Comparison of ENCODE assay signal across 10 mouse cellular contexts in genomic region chr8:84024171-84024570, GRCm38 (mm10). TPM values are rescaled to one million over a fixed set of nuclear protein-coding genes. Genes with fewer than 3 reads are reported as not detected.
DNase-seq lines count a peak whose midpoint lies in the region; ATAC-seq and TF ChIP-seq lines count a peak whose summit lies in the region.
"Had no signal": no experiment of that assay in that cellular context is flagged by ENCODE, and none has a peak within 500 bp of the region (broad histone marks: within the 10 kb centered on the region; RNA-seq: fewer than 3 reads in every experiment).

No protein-coding gene starts in this region.

- peaks cover 58% of the 10 kb centered on the region for H3K27me3 ChIP-seq in liver, embryonic 11.5 days (replicated peaks; ENCODE audit: control insufficient read depth, insufficient read depth, low read length)

- no peak for TF ChIP-seq POLR2A in bone marrow macrophage, adult 2 months (IDR thresholded peaks at IDR 0.05; ENCODE audit: borderline replicate concordance, low read depth, low read length)

- no peaks in the 10 kb centered on the region for H3K36me3 ChIP-seq in liver, embryonic 11.5 days (ENCODE audit: control insufficient read depth, insufficient read depth, low read length)
- H3K36me3 ChIP-seq: neural tube, embryonic 12.5 days had no signal

- DNase-seq in adrenal gland, postnatal 25 days, result peak; percentile 62
- DNase-seq in adrenal gland, adult 2 months, result no peak
- DNase-seq in liver, result peak; percentile 66
- no peak for DNase-seq in liver, embryonic 11.5 days (ENCODE audit: low spot score)
- DNase-seq in kidney, adult 8-10 months, result peak; percentile 70 to 75
- DNase-seq in naive thymus-derived CD4-positive, alpha-beta T cell, adult 2 months (ENCODE audit: low read depth), result peak; percentile 74
- DNase-seq in urinary bladder, postnatal 10 days (ENCODE audit: low spot score), result no peak

- H3K4me2 ChIP-seq in liver, embryonic 11.5 days, result no peak overlapping the region
- H3K4me2 ChIP-seq: neural tube, embryonic 12.5 days had no signal

- H3K4me3 ChIP-seq in liver, embryonic 11.5 days (ENCODE audit: low read depth, low read length), result no peak overlapping the region
- no peak overlapping the region for H3K4me3 ChIP-seq in bone marrow macrophage, adult 2 months (ENCODE audit: insufficient read depth, low read length)
- H3K4me3 ChIP-seq: neural tube, embryonic 12.5 days had no signal

- H3K9ac ChIP-seq in liver, embryonic 11.5 days (ENCODE audit: low read depth, low read length), result no peak overlapping the region
- H3K9ac ChIP-seq: neural tube, embryonic 12.5 days had no signal

- H3K9me3 ChIP-seq in liver, embryonic 11.5 days (ENCODE audit: control insufficient read depth, low read length), result no peaks in the 10 kb centered on the region
- H3K9me3 ChIP-seq: neural tube, embryonic 12.5 days had no signal

- 15% methylated on average over 10 of the region's 10 CpGs for WGBS in liver, embryonic 11.5 days

- H3K4me1 ChIP-seq in liver, embryonic 11.5 days (replicated peaks; ENCODE audit: control insufficient read depth, insufficient read depth, low read length), result peaks cover 19% of the 10 kb centered on the region
- peaks cover 4% of the 10 kb centered on the region; the same call in 1 of the 2 replicates for H3K4me1 ChIP-seq in bone marrow macrophage, adult 2 months (ENCODE audit: control insufficient read depth, insufficient read depth, low read length)

- no peak for ATAC-seq in liver, embryonic 11.5 days (replicated peaks; ENCODE audit: low FRiP score)

- peak; percentile 87 for TF ChIP-seq CTCF in bone marrow macrophage, adult 2 months (IDR thresholded peaks at IDR 0.05; ENCODE audit: low read depth, low read length)

- no peak overlapping the region for H3K27ac ChIP-seq in liver, embryonic 11.5 days (ENCODE audit: low read depth, low read length)
- no peak overlapping the region for H3K27ac ChIP-seq in bone marrow macrophage, adult 2 months (ENCODE audit: insufficient read depth, low read depth, low read length)
- H3K27ac ChIP-seq: neural tube, embryonic 12.5 days had no signal

RNA-seq across cellular contexts. Expression of gene Palm3, which starts 2.9 kb away (rescaled TPM):
- 0.76 and 1.4 TPM in 2 replicates for total RNA-seq in adrenal gland, postnatal 25 days (2021)
- 1 to 10 TPM in 1 of 2 experiments, under 1 TPM in 1; 0.26 to 2.5 TPM for total RNA-seq in adrenal gland, adult 2 months (2021)
- 0.59 and 1.2 TPM in 2 replicates for polyA plus RNA-seq in adrenal gland, adult 2 months (2012; rRNA removed)
- polyA plus RNA-seq in liver, embryonic 11.5 days (2014; fragmentation: Nextera tagmentation; extraction: Ambion mirVana), result 0.66 and 1.2 TPM in 2 replicates
- polyA plus RNA-seq in bone marrow macrophage, adult 2 months (2012; ENCODE audit: insufficient read depth, insufficient read length, missing spikeins), result not detected in 2 replicates

RNA-seq across cellular contexts. Expression of gene 2210011C24Rik, which starts 12.2 kb away (rescaled TPM):
- total RNA-seq in adrenal gland, postnatal 25 days (2021), result not detected in 2 replicates
- not detected for total RNA-seq in adrenal gland, adult 2 months (2021)
- polyA plus RNA-seq in adrenal gland, adult 2 months (2012; rRNA removed), result 0.19 and 0.87 TPM in 2 replicates
- not detected in 2 replicates for polyA plus RNA-seq in liver, embryonic 11.5 days (2014; fragmentation: Nextera tagmentation; extraction: Ambion mirVana)
- 2.4 and 2.8 TPM in 2 replicates for polyA plus RNA-seq in bone marrow macrophage, adult 2 months (2012; ENCODE audit: insufficient read depth, insufficient read length, missing spikeins)
- polyA plus RNA-seq: neural tube, embryonic 12.5 days had no signal

RNA-seq across cellular contexts. Expression of gene Il27ra, which starts 18.2 kb away (rescaled TPM):
- 2.5 and 3.6 TPM in 2 replicates for total RNA-seq in adrenal gland, postnatal 25 days (2021)
- total RNA-seq in adrenal gland, adult 2 months (2021), result 1 to 10 TPM; 2.0 to 2.5 TPM
- polyA plus RNA-seq in adrenal gland, adult 2 months (2012; rRNA removed), result 2.0 and 2.7 TPM in 2 replicates
- polyA plus RNA-seq in liver, embryonic 11.5 days (2014; fragmentation: Nextera tagmentation; extraction: Ambion mirVana), result 1.8 and 3.1 TPM in 2 replicates
- 0.68 and 1.7 TPM in 2 replicates for polyA plus RNA-seq in bone marrow macrophage, adult 2 months (2012; ENCODE audit: insufficient read depth, insufficient read length, missing spikeins)

RNA-seq across cellular contexts. Expression of gene Rln3, which starts 20.6 kb away (rescaled TPM):
- total RNA-seq in adrenal gland, postnatal 25 days (2021), result not detected in 2 replicates
- total RNA-seq in adrenal gland, adult 2 months (2021), result not detected
- 0.36 and 0.46 TPM in 2 replicates for polyA plus RNA-seq in adrenal gland, adult 2 months (2012; rRNA removed)
- 0.42 TPM in 1 of 2 replicates, not detected in the other for polyA plus RNA-seq in liver, embryonic 11.5 days (2014; fragmentation: Nextera tagmentation; extraction: Ambion mirVana)
- not detected in 2 replicates for polyA plus RNA-seq in bone marrow macrophage, adult 2 months (2012; ENCODE audit: insufficient read depth, insufficient read length, missing spikeins)
- total RNA-seq: heart, adult 18-20 months had no signal
- polyA plus RNA-seq: neural tube, embryonic 12.5 days had no signal

RNA-seq across cellular contexts. Expression of gene 1700067K01Rik, which starts 22.9 kb away (rescaled TPM):
- total RNA-seq in adrenal gland, postnatal 25 days (2021), result 0.67 TPM in 1 of 2 replicates, not detected in the other
- total RNA-seq in adrenal gland, adult 2 months (2021), result under 1 TPM; 0.21 to 0.46 TPM
- polyA plus RNA-seq in adrenal gland, adult 2 months (2012; rRNA removed), result 0.13 and 0.66 TPM in 2 replicates
- 0.29 and 1.5 TPM in 2 replicates for polyA plus RNA-seq in liver, embryonic 11.5 days (2014; fragmentation: Nextera tagmentation; extraction: Ambion mirVana)
- 0.56 TPM in 1 of 2 replicates, not detected in the other for polyA plus RNA-seq in bone marrow macrophage, adult 2 months (2012; ENCODE audit: insufficient read depth, insufficient read length, missing spikeins)

Comparison
In these comparisons a context has a peak if more than half of its experiments do, and no peak if none do; other contexts are left out.
1. DNase-seq: peak in adrenal gland, postnatal 25 days (single experiment), liver (single experiment), kidney, adult 8-10 months (2 of 2) and naive thymus-derived CD4-positive, alpha-beta T cell, adult 2 months (single experiment); none in adrenal gland, adult 2 months (single experiment), liver, embryonic 11.5 days (single experiment) and urinary bladder, postnatal 10 days (single experiment).